Mouse (Mus musculus): Measurements from ENCODE around the gene Kremen2.
"Not testable (repeated sequence)": the region's sequence is repeated elsewhere in the genome, so short reads cannot be mapped to it uniquely, and the experiment has no call there.

Kremen2 gene

GRCm38 (mm10) chr17:23745301-23746251 lies at the start of gene Kremen2:
Gene Kremen2, minus strand, starts transcription at chr17:23745833.
- peak; percentile 44 to 63 for DNase-seq

- DNase-seq, result no peak
Measured at GRCm38 (mm10) chr17:23795323-23795722, 49.7 kb upstream of the Kremen2 start.

- peak; percentile 21 to 26 for DNase-seq
Measured at GRCm38 (mm10) chr17:23791079-23791357, 45.4 kb upstream of the Kremen2 start.

GRCm38 (mm10) chr17:23790269-23791078 lies 44.8 kb upstream of the Kremen2 start, which contains the start of gene Srrm2:
Gene Srrm2, plus strand, starts transcription at chr17:23790532.
- peak; percentile 51 to 53 for DNase-seq

GRCm38 (mm10) chr17:23789749-23790268 lies 44.2 kb upstream of the Kremen2 start:
- no peak for DNase-seq

- no peak for DNase-seq
Measured at GRCm38 (mm10) chr17:23788973-23789372, 43.3 kb upstream of the Kremen2 start.

GRCm38 (mm10) chr17:23786510-23786931 lies 40.9 kb upstream of the Kremen2 start:
- no peak for DNase-seq

GRCm38 (mm10) chr17:23785561-23786471 lies 40.2 kb upstream of the Kremen2 start, which contains the start of gene Flywch2:
Gene Flywch2, minus strand, starts transcription at chr17:23786081.
- DNase-seq, result peak; percentile 59 to 74

- DNase-seq, result no peak
Measured at GRCm38 (mm10) chr17:23783352-23783751, 37.7 kb upstream of the Kremen2 start.

- no peak for DNase-seq
Measured at GRCm38 (mm10) chr17:23778447-23778846, 32.8 kb upstream of the Kremen2 start.

- DNase-seq, result no peak
Measured at GRCm38 (mm10) chr17:23777141-23777540, 31.5 kb upstream of the Kremen2 start.

- DNase-seq, result no peak
Measured at GRCm38 (mm10) chr17:23776216-23776615, 30.6 kb upstream of the Kremen2 start.

- peak; percentile 84 to 88 for DNase-seq
Measured at GRCm38 (mm10) chr17:23774090-23774489, 28.5 kb upstream of the Kremen2 start.

- no peak for DNase-seq
Measured at GRCm38 (mm10) chr17:23773676-23774075, 28.0 kb upstream of the Kremen2 start.

GRCm38 (mm10) chr17:23772219-23772556 lies 26.6 kb upstream of the Kremen2 start:
- DNase-seq, result not testable (repeated sequence)

GRCm38 (mm10) chr17:23771284-23772218 lies 25.9 kb upstream of the Kremen2 start, which contains the start of gene Flywch1:
Gene Flywch1, minus strand, starts transcription at chr17:23771602.
- peak; percentile 96 to 98 for DNase-seq

GRCm38 (mm10) chr17:23770896-23771283 lies 25.3 kb upstream of the Kremen2 start:
- no peak for DNase-seq

- no peak for DNase-seq
Measured at GRCm38 (mm10) chr17:23770493-23770892, 24.9 kb upstream of the Kremen2 start.

- DNase-seq, result no peak
Measured at GRCm38 (mm10) chr17:23762976-23763375, 17.3 kb upstream of the Kremen2 start.

GRCm38 (mm10) chr17:23761155-23761554 lies 15.5 kb upstream of the Kremen2 start:
- no peak for DNase-seq

- DNase-seq, result no peak
Measured at GRCm38 (mm10) chr17:23760231-23760630, 14.6 kb upstream of the Kremen2 start.
